Mouse (Mus musculus) lung, embryonic 14.5 days (tissue): ENCODE results near the gene Enpep. TPM values are rescaled to one million over a fixed set of nuclear protein-coding genes. Genes with fewer than 3 reads are reported as not detected.

Experiments
- ATAC-seq: fragments of 200-750 bp; cut with Nextera tagmentation; 2 replicates; pipeline ENCODE4 v1.8.0; 2017; ENCODE audit warnings: mild to moderate bottlenecking, moderate TSS enrichment, moderate library complexity; ENCODE audit not compliant: insufficient read depth
- DNase-seq: peaks from one replicate; pipeline ENCODE4 v3.0.0-alpha.2; 2015
- H3K27ac ChIP-seq: fragments of 300-500 bp; sonication (generic); 2 replicates; pipeline ENCODE4 v1.5.1; 2014; ENCODE audit warnings: low read depth, mild to moderate bottlenecking, moderate library complexity
- H3K27me3 ChIP-seq: fragments of 300-500 bp; sonication (generic); 2 replicates; pipeline ENCODE4 v1.6.1; 2014; ENCODE audit warnings: low read length, control low read depth; ENCODE audit not compliant: insufficient read depth
- H3K36me3 ChIP-seq: fragments of 300-500 bp; sonication (generic); 2 replicates; pipeline ENCODE4 v1.6.1; 2014; ENCODE audit warnings: control low read depth; ENCODE audit not compliant: insufficient read depth
- H3K4me1 ChIP-seq: fragments of 300-500 bp; sonication (generic); 2 replicates; pipeline ENCODE4 v1.6.1; 2014; ENCODE audit warnings: antibody characterized with exemption, control low read depth; ENCODE audit not compliant: insufficient read depth
- H3K4me2 ChIP-seq: fragments of 300-500 bp; sonication (generic); 2 replicates; pipeline ENCODE4 v1.6.1; 2014; ENCODE audit warnings: mild to moderate bottlenecking
- H3K4me3 ChIP-seq: fragments of 300-500 bp; sonication (generic); 2 replicates; pipeline ENCODE4 v1.5.1; 2014; ENCODE audit warnings: low read depth, low read length
- H3K9ac ChIP-seq: fragments of 300-500 bp; sonication (generic); 2 replicates; pipeline ENCODE4 v1.6.1; 2014
- H3K9me3 ChIP-seq: fragments of 300-500 bp; sonication (generic); 2 replicates; pipeline ENCODE4 v1.6.1; 2016; ENCODE audit warnings: low read depth, low read length, control low read depth
- CTCF ChIP-seq: IDR thresholded peaks from 2 replicates; pipeline ENCODE4 v1.5.1; 2016; ENCODE audit warnings: antibody characterized with exemption, low read depth
- WGBS: fragments of 180-500 bp; shearing (Covaris S2); extraction: QIAGEN DNeasy Blood & Tissue Kit; methylation state at CpG from one replicate; pipeline ENCODE4 v1.1.7; 2014; 5-methylcytosine and 5-hydroxymethylcytosine counted together
- polyA plus RNA-seq: library from polyadenylated mRNA; unstranded; fragments of >200 nt; fragmentation: Nextera tagmentation; extraction: Ambion mirVana; gene quantifications from 2 replicates; pipeline ENCODE4 v1.2.1, GENCODE M21; 2014

The Enpep gene
- polyA plus RNA-seq, 1 experiment from 2014 or later = 47.4 TPM

DNA sequence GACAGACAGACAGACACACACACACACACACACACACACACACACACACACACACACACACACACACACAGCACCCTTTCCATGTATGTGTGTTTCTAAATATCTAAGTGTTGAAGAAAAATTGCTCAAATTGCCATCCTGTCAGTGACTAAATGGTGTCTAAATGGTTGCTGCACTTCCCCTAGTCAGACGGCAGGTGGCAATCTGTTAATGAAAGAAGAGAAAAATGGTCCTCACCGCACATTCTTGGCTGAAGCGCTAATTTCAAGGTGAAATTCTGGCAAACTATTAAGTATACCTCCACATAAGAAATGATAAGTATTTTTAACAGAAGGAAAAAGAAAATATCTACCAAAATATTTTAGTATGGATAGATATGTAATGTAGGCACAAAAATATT, 28.6 kb downstream of the Enpep start:
- WGBS = 7% methylated on average over 3 of the region's 3 CpGs
- Histone ChIP-seq H3K27ac (no peak overlapping the region), H3K36me3 (peaks cover 11% of the 10 kb centered on the region; the same call in 1 of the 2 replicates), H3K4me3 (no peak overlapping the region), H3K4me1 (no peaks in the 10 kb centered on the region), H3K9me3 (no peaks in the 10 kb centered on the region), H3K4me2 (no peak overlapping the region), H3K9ac (no peak overlapping the region), H3K27me3 (no peaks in the 10 kb centered on the region)
- ATAC-seq (no peak), DNase-seq (peak; percentile 86)
- peak; percentile 82 for TF ChIP-seq CTCF

DNA sequence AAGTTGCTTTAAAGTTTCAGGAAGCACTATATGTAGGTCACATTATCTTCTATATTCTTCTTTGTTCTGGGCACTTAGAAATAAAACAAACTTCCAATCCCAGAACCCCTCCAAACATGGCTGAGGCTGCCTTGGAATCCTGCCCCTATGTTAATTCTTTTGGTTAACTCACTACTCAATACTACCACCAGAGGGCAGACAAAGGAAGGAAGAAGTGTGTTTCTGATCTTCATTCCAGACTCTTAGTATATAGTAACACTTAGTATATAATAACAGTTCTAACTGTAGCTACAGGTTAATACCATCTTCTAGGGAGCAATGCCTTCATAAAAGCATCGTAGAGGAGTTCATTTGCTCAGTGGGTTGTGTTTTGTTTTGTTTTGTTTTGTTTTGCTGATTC, 32.6 kb downstream of the Enpep start:
- Histone ChIP-seq H3K9me3 (no peaks in the 10 kb centered on the region), H3K9ac (no peak overlapping the region), H3K4me1 (no peaks in the 10 kb centered on the region), H3K4me2 (no peak overlapping the region), H3K27me3 (no peaks in the 10 kb centered on the region), H3K27ac (no peak overlapping the region), H3K36me3 (peaks cover 6% of the 10 kb centered on the region; the same call in 1 of the 2 replicates), H3K4me3 (no peak overlapping the region)
- DNase-seq = peak; percentile 87
- no peak for ATAC-seq
- 40% methylated on average over 1 of the region's 1 CpGs for WGBS
- peak; percentile 77 for TF ChIP-seq CTCF

- Histone ChIP-seq H3K9me3 (no peaks in the 10 kb centered on the region), H3K36me3 (peaks cover 6% of the 10 kb centered on the region; the same call in 1 of the 2 replicates), H3K4me1 (no peaks in the 10 kb centered on the region), H3K4me2 (no peak overlapping the region), H3K27ac (no peak overlapping the region), H3K4me3 (no peak overlapping the region), H3K9ac (no peak overlapping the region), H3K27me3 (no peaks in the 10 kb centered on the region)
- no peak for TF ChIP-seq CTCF
- ATAC-seq = no peak
- no peak for DNase-seq
- 81% methylated on average over 8 of the region's 8 CpGs for WGBS
These were observed 33.9 kb downstream of the Enpep start for GRCm38 (mm10) chr3:129298606-129299005.

DNA sequence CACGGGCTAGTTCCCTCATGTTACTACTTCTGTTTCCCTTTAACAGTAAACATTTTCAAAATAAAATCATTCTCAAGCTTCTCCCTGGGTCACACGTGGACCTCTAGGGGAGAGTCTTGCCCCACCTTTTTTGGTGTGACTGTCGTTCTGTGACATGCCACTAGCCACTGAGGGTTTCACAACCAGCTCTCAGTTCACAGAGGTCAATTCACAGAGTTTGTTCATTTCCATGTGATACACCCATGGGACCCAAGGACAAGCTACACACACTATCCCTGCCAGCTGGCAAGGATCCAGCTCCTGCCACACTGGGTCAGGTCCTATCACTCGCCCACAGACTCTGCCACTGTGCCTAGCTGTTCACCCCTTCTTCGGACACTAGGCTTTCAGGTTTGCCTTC, 35.5 kb downstream of the Enpep start:
- H3K4me2 ChIP-seq = no peak overlapping the region
- no peaks in the 10 kb centered on the region for H3K9me3 ChIP-seq
- H3K27me3 ChIP-seq = no peaks in the 10 kb centered on the region
- 64% methylated on average over 5 of the region's 5 CpGs for WGBS
- H3K9ac ChIP-seq = no peak overlapping the region
- H3K36me3 ChIP-seq = peaks cover under 1% of the 10 kb centered on the region; the same call in 1 of the 2 replicates
- DNase-seq (no peak), ATAC-seq (no peak)
- TF ChIP-seq CTCF = no peak
- H3K4me1 ChIP-seq = no peaks in the 10 kb centered on the region
- H3K27ac ChIP-seq = no peak overlapping the region
- no peak overlapping the region for H3K4me3 ChIP-seq

DNA sequence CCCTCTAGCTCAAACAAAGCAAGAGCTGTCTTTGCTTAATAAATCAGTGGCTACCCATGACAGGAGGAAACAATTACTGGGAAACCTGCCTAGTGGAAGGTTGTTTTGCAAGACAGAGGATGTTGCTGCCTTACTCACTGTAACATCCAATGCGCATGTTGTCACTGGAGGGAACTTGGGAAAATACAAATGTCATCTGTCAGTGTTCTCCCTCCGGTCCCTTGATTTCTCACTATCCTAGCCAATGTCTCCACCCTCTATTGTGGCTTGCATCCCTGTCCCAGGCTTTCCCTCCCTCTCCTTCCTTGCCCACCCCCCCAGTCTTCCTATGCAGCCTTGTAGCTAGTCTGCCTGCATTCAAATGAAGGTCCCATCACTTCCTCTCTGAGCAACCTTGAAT, 36.6 kb downstream of the Enpep start:
- TF ChIP-seq CTCF = no peak
- Histone ChIP-seq H3K9me3 (no peaks in the 10 kb centered on the region), H3K9ac (no peak overlapping the region), H3K4me3 (no peak overlapping the region), H3K4me1 (no peaks in the 10 kb centered on the region), H3K27ac (no peak overlapping the region), H3K4me2 (no peak overlapping the region), H3K36me3 (peaks cover 2% of the 10 kb centered on the region; the same call in 1 of the 2 replicates), H3K27me3 (no peaks in the 10 kb centered on the region)
- DNase-seq = no peak
- 75% methylated on average over 2 of the region's 2 CpGs for whole genome bisulfite sequencing
- ATAC-seq = no peak

GRCm38 (mm10) chr3:129289536-129289935, 43.0 kb downstream of the Enpep start:
- H3K9me3 ChIP-seq = no peaks in the 10 kb centered on the region
- ATAC-seq (no peak), DNase-seq (no peak)
- H3K4me2 ChIP-seq = no peak overlapping the region
- H3K36me3 ChIP-seq = 0 out of 2 replicates have a peak, but pooled peaks cover 2% of the 10 kb centered on the region
- no peak overlapping the region for H3K27ac ChIP-seq
- H3K27me3 ChIP-seq = no peaks in the 10 kb centered on the region
- no peak for TF ChIP-seq CTCF
- no peak overlapping the region for H3K4me3 ChIP-seq
- 43% methylated on average over 8 of the region's 8 CpGs for WGBS
- H3K9ac ChIP-seq = no peak overlapping the region
- H3K4me1 ChIP-seq = no peaks in the 10 kb centered on the region

GRCm38 (mm10) chr3:129287140-129287539, 45.4 kb downstream of the Enpep start:
- Histone ChIP-seq H3K27ac (no peak overlapping the region), H3K4me2 (no peak overlapping the region), H3K36me3 (0 out of 2 replicates have a peak, but pooled peaks cover 2% of the 10 kb centered on the region), H3K4me1 (no peaks in the 10 kb centered on the region), H3K4me3 (no peak overlapping the region), H3K27me3 (no peaks in the 10 kb centered on the region), H3K9ac (no peak overlapping the region), H3K9me3 (no peaks in the 10 kb centered on the region)
- ATAC-seq (no peak), DNase-seq (peak; percentile 27)
- TF ChIP-seq CTCF = no peak
- 43% methylated on average over 8 of the region's 8 CpGs for WGBS

DNA sequence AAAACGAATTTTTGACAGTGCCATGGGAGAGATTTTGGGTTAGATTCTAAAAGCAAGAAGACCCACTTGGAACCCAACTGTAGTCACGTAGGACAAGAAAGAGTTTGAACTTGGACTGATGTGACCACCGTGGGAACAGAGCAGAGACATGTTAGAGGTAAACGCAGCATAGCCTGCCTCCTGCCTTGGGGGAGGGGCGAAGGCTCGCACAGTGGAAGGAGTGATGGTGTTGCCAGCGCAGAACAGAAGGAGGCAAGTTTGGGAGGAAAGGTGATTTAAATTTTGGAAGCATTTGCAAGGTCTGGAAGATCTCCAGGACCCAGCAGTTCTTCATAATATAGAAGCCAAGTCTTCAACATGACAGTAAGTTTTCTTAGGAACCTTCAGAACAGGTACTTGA, 46.1 kb downstream of the Enpep start:
- no peak for TF ChIP-seq CTCF
- no peak overlapping the region for H3K9ac ChIP-seq
- H3K27ac ChIP-seq = no peak overlapping the region
- no peaks in the 10 kb centered on the region for H3K4me1 ChIP-seq
- WGBS = 49% methylated on average over 7 of the region's 7 CpGs
- no peaks in the 10 kb centered on the region for H3K36me3 ChIP-seq
- H3K27me3 ChIP-seq = no peaks in the 10 kb centered on the region
- no peaks in the 10 kb centered on the region for H3K9me3 ChIP-seq
- ATAC-seq (no peak), DNase-seq (no peak)
- H3K4me3 ChIP-seq = no peak overlapping the region
- H3K4me2 ChIP-seq = no peak overlapping the region
